Mouse (Mus musculus) cerebellum, adult 9-10 months (tissue): ENCODE data around the gene Pdzk1.

Experiments
- DNase-seq: peaks from one replicate; pipeline ENCODE4 v3.0.0; 2022

Pdzk1 gene

DNA sequence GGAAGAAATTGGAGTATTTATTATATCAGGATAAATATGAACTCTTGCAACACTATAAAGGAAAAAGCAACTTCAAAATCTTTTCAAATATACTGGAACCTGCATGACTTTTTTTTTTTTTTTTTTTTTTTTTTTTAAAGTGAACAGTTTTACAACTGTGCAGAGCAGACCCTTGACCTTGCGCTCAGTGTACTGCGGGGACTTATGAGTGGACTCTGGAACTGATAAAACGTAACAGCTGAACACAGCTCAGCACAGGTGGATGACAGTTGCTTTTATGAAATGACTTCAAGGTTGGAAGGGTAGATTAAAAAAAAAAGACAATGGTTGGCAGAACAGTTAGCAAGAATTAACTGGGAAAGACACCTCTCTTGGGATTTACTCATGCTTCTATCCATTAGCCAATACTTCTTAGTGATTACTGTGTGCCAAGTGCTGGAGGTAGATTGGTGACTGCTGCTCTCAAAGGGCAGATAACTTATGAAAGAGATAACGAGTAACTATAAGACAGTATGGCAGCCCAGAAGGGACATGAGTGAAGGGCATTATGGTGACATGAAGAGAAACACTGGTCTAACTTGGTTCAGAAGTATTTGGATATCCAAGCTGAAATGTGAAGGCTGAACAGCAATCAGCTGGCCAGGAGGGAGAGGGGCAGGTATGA, 73.4 kb downstream of the Pdzk1 start:
- DNase-seq, result no peak

DNA sequence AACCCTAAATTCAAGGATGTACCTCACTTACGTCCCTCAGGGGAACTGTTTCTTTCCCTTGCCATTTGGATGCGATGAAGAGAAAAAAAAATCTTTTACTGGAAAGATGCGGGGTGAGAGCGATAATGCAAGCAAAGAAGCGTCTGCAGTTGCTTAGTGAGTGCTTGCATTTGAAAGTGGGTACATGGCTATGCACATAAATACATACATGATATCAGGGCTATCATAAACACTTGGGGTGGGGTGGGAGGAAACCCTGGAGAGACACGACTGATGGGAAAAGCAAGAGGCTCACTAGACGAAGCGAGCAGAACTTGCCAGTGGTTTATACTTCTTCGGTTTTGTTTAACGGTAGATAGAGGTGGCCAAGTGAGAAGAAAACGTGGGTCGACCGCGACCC, 75.3 kb downstream of the Pdzk1 start, which contains the start of gene Gja5:
TSS of gene Gja5 (plus strand) at position 301 of the 400 bp plus-strand sequence.
- DNase-seq, result no peak

DNA sequence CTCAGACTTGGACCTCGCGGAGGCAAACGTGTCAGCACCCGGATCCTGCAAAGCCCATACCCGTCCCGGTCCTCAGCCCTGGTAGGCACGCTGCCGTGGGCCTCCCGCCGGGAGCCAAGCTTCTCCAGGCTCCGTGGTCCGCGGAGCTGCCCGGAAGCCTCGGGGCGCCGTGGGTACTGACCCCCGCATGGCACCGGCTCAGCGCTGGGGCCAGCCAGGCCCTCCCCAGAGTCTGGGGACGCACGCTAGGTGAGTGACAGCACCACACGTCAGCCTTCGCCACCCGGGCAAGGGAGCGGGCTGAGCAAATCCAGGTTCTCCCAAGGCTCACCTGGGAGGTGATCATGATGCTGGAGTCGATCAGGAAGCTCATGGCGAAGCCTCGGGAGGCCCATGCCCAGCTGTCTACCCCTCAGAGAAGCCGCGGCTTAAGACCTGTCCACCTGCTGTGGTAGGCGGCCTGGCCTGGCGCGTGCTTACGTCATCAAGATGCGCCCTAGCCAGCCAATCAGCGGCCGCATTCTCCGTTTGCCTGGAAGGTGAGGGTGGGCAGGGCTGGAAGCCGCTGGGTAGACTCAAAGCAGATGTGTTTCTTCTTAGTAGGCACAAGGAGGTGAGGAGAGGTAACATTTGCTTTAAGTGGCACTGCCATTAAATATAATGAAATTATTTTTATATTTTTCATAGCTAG, 75.9 kb downstream of the Pdzk1 start, which contains the start of gene Gpr89:
TSS of gene Gpr89 (minus strand) at position 496 of the 691 bp plus-strand sequence.
- DNase-seq, result peak; percentile 96

DNA sequence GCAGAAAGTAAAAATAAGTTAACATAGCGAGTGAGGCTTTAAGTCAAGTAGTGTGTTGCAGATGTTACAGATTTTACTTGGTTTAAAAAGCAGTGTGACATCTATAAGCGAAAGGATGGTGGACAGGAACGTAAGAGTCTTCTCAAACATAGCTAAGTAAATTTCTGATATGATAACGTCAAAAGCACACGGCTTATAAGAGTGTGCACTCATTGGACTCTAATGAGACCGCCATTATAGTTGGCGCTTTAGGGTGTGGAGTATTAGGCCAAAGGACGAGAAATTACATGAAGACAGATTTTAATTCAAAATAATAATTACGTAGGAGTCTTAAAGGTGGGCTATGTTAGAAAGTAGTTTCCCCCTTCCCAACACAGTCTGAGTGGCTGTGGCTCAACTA, 76.5 kb downstream of the Pdzk1 start:
- DNase-seq, result no peak
